Mouse (Mus musculus) hindbrain, embryonic 12.5 days (tissue): ENCODE measurements around the gene Gm37240. TPM values are rescaled to one million over a fixed set of nuclear protein-coding genes. Genes with fewer than 3 reads are reported as not detected.

ENCODE experiments used
- ATAC-seq: fragments of 200-750 bp; cut with Nextera tagmentation; 2 replicates; pipeline ENCODE4 v1.8.0; 2017; ENCODE audit warnings: moderate TSS enrichment; ENCODE audit not compliant: low FRiP score
- H3K27ac ChIP-seq: fragments of 300-500 bp; sonication (generic); 2 replicates; pipeline ENCODE4 v1.5.1; 2016; ENCODE audit warnings: mild to moderate bottlenecking
- H3K27me3 ChIP-seq: fragments of 300-500 bp; sonication (generic); 2 replicates; pipeline ENCODE4 v1.6.1; 2016; ENCODE audit warnings: mild to moderate bottlenecking
- H3K36me3 ChIP-seq: fragments of 300-500 bp; sonication (generic); 2 replicates; pipeline ENCODE4 v1.6.1; 2016; ENCODE audit warnings: mild to moderate bottlenecking
- H3K4me1 ChIP-seq: fragments of 300-500 bp; sonication (generic); 2 replicates; pipeline ENCODE4 v1.6.1; 2016
- H3K4me2 ChIP-seq: fragments of 300-500 bp; sonication (generic); replicated peaks from 2 replicates; pipeline ENCODE4 v1.6.1; 2016; ENCODE audit warnings: mild to moderate bottlenecking
- H3K4me3 ChIP-seq: fragments of 300-500 bp; sonication (generic); 2 replicates; pipeline ENCODE4 v1.5.1; 2016; ENCODE audit warnings: mild to moderate bottlenecking
- H3K9ac ChIP-seq: fragments of 300-500 bp; sonication (generic); 2 replicates; pipeline ENCODE4 v1.6.1; 2016; ENCODE audit warnings: mild to moderate bottlenecking, moderate library complexity
- H3K9me3 ChIP-seq: fragments of 300-500 bp; sonication (generic); replicated peaks from 2 replicates; pipeline ENCODE4 v1.6.1; 2016; ENCODE audit warnings: mild to moderate bottlenecking
- WGBS: fragments of 180-500 bp; shearing (Covaris S2); methylation state at CpG from one replicate; pipeline ENCODE4 v1.1.7; 2016; 5-methylcytosine and 5-hydroxymethylcytosine counted together
- polyA plus RNA-seq: library from polyadenylated mRNA; unstranded; fragments of >200 nt; fragmentation: Nextera tagmentation; extraction: Ambion mirVana; gene quantifications from 2 replicates; pipeline ENCODE4 v1.2.1, GENCODE M21; 2016

Gm37240 gene
- polyA plus RNA-seq, 1 experiment from 2014 or later = 3.3 TPM

DNA sequence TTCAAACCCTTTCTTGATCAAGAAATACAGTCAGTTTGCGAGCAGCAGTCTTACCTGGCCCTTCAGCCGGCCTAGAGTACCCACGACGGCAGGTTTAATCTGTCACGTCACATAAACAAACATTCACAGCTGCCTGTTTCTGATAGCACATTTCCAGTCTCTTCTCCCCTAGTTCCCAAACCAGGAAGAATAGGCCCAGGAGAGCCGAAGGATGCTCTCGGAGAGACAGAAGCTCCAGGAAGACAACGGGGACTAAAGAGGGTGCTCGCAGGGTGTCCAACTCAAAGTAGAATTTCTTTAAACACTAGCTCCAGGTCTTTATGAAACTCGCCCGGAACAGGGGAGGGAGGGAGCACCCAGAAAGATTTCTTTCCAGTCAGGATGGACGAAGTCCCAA lies 1408.4 kb downstream of the Gm37240 start:
- Histone ChIP-seq H3K4me2 (peak overlapping the region; percentile 98), H3K4me3 (peak overlapping the region; percentile 67), H3K27ac (no peak overlapping the region), H3K9ac (peak overlapping the region; percentile 78), H3K9me3 (no peaks in the 10 kb centered on the region), H3K36me3 (no peaks in the 10 kb centered on the region), H3K27me3 (peaks cover 47% of the 10 kb centered on the region), H3K4me1 (peaks cover 26% of the 10 kb centered on the region)
- ATAC-seq = no peak
- WGBS = 2% methylated on average over 12 of the region's 12 CpGs

GRCm38 (mm10) chr3:84478195-84478594 lies 1409.1 kb downstream of the Gm37240 start:
- 6% methylated on average over 7 of the region's 7 CpGs for WGBS
- no peaks in the 10 kb centered on the region for H3K36me3 ChIP-seq
- peak overlapping the region; percentile 98 for H3K4me2 ChIP-seq
- no peak overlapping the region for H3K27ac ChIP-seq
- H3K9ac ChIP-seq = no peak overlapping the region
- H3K27me3 ChIP-seq = peaks cover 47% of the 10 kb centered on the region
- no peaks in the 10 kb centered on the region for H3K9me3 ChIP-seq
- H3K4me3 ChIP-seq = 0 out of 2 replicates have a peak overlapping the region, but pooled peaks have one; percentile 67
- ATAC-seq = no peak
- peaks cover 30% of the 10 kb centered on the region for H3K4me1 ChIP-seq

DNA sequence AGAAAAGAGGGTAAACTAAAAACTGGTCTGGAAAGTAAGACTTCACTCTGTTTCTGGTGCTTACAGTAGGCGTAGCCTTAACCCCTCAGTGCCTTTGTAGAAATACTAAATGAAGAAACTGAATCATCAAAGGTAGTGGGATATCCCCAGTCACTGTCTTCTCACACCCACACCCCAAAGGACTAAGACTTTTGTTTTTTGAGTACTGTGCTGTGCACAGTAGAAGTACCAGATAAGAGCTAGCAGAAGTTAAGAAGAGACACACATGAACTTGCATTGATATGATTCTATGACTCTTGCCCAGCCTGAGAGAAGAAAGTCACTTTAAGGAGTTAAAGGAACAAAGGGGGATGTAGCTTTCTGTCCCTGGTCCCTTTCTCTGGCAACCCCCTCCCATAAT lies 1409.8 kb downstream of the Gm37240 start:
- no peak overlapping the region for H3K27ac ChIP-seq
- H3K9me3 ChIP-seq = no peaks in the 10 kb centered on the region
- peaks cover 46% of the 10 kb centered on the region for H3K27me3 ChIP-seq
- no peak overlapping the region for H3K4me2 ChIP-seq
- 94% methylated on average over 1 of the region's 1 CpGs for WGBS
- H3K4me3 ChIP-seq = no peak overlapping the region
- no peak for ATAC-seq
- H3K36me3 ChIP-seq = no peaks in the 10 kb centered on the region
- peaks cover 30% of the 10 kb centered on the region for H3K4me1 ChIP-seq
- no peak overlapping the region for H3K9ac ChIP-seq

DNA sequence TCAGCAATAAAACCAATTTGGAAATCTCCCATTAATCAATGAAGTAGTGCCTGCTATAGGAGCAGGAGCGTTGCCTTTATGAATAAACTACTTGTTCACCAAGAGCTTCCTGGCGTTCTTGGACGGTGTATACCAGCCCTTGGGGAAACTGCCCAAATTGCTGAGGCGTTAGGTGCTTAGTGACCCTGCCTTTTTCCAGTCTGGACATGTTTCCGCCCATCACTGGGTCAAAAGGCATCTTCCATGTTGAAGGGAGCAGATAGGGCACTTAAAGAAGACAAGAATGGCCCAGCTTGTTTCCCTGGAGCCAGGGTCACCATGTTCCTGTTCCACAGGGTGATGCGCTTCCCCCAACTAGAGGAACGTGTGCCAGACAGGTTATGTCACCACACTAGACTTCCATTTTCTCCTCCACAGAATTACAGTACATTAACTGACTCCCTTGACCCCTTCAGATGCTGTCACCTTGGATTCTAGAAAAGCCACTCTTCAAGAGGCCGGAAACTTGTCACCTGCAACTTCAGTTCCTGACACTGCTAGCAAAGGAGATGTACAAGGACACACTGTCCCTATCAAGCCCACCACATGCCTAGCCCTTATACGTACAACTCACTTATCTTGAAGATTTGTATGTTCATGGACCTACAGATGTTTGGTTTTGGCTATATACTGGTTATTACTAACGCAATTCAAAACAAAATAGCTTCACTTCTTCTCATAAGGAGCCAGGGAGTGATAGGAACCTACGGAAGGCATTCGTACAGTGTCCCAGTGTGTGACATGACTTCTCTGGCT lies 1412.1 kb downstream of the Gm37240 start:
- no peak overlapping the region for H3K4me2 ChIP-seq
- H3K27me3 ChIP-seq = peaks cover 34% of the 10 kb centered on the region
- H3K4me1 ChIP-seq = peaks cover 26% of the 10 kb centered on the region
- no peak overlapping the region for H3K9ac ChIP-seq
- H3K9me3 ChIP-seq = no peaks in the 10 kb centered on the region
- 90% methylated on average over 12 of the region's 12 CpGs for WGBS
- no peak overlapping the region for H3K27ac ChIP-seq
- no peak overlapping the region for H3K4me3 ChIP-seq
- H3K36me3 ChIP-seq = no peaks in the 10 kb centered on the region
- ATAC-seq = no peak

GRCm38 (mm10) chr3:84474398-84474797 lies 1412.9 kb downstream of the Gm37240 start:
- Histone ChIP-seq H3K27ac (no peak overlapping the region), H3K4me2 (no peak overlapping the region), H3K27me3 (peaks cover 31% of the 10 kb centered on the region), H3K4me3 (no peak overlapping the region), H3K9me3 (no peaks in the 10 kb centered on the region), H3K4me1 (peaks cover 19% of the 10 kb centered on the region), H3K36me3 (no peaks in the 10 kb centered on the region), H3K9ac (no peak overlapping the region)
- ATAC-seq = no peak
- 92% methylated on average over 6 of the region's 6 CpGs for WGBS

- Histone ChIP-seq H3K36me3 (no peaks in the 10 kb centered on the region), H3K4me1 (peaks cover 5% of the 10 kb centered on the region; the same call in 1 of the 2 replicates), H3K27ac (no peak overlapping the region), H3K27me3 (peaks cover 18% of the 10 kb centered on the region), H3K9ac (no peak overlapping the region), H3K4me3 (no peak overlapping the region), H3K4me2 (no peak overlapping the region), H3K9me3 (no peaks in the 10 kb centered on the region)
- ATAC-seq = no peak
- 78% methylated on average over 5 of the region's 5 CpGs for WGBS
Measured at GRCm38 (mm10) chr3:84472955-84473354, 1414.4 kb downstream of the Gm37240 start.

- peaks cover 13% of the 10 kb centered on the region for H3K27me3 ChIP-seq
- 56% methylated on average over 3 of the region's 3 CpGs for WGBS
- no peaks in the 10 kb centered on the region for H3K9me3 ChIP-seq
- ATAC-seq = no peak
- no peak overlapping the region for H3K9ac ChIP-seq
- no peak overlapping the region for H3K4me2 ChIP-seq
- no peak overlapping the region for H3K27ac ChIP-seq
- H3K4me3 ChIP-seq = no peak overlapping the region
- H3K36me3 ChIP-seq = no peaks in the 10 kb centered on the region
- H3K4me1 ChIP-seq = 0 out of 2 replicates have a peak, but pooled peaks cover 4% of the 10 kb centered on the region
Measured at GRCm38 (mm10) chr3:84472527-84472926, 1414.8 kb downstream of the Gm37240 start.

GRCm38 (mm10) chr3:84471146-84471545 lies 1416.2 kb downstream of the Gm37240 start:
- H3K9me3 ChIP-seq = no peaks in the 10 kb centered on the region
- H3K9ac ChIP-seq = no peak overlapping the region
- no peak overlapping the region for H3K4me3 ChIP-seq
- ATAC-seq = no peak
- no peak overlapping the region for H3K27ac ChIP-seq
- H3K36me3 ChIP-seq = no peaks in the 10 kb centered on the region
- WGBS = 85% methylated on average over 4 of the region's 4 CpGs
- 0 out of 2 replicates have a peak, but pooled peaks cover 4% of the 10 kb centered on the region for H3K4me1 ChIP-seq
- H3K27me3 ChIP-seq = 0 out of 2 replicates have a peak, but pooled peaks cover 5% of the 10 kb centered on the region
- no peak overlapping the region for H3K4me2 ChIP-seq

DNA sequence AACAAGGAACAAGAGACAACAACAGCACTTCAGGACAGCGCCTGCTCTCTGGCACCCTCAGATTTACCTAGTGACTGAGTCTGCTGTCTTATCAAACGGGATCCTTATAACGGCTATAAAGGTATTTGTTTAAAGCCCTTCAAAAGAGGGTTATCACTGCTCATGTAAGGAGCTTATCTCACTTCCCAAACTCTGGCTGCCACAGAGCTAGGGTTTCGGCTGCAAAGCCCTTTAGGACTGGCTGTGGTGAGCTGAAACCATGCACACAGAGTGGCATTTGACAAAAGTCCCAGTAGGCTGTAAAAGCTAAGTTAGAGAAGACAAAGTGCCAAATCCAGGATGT lies 1419.2 kb downstream of the Gm37240 start:
- ATAC-seq = no peak
- H3K9me3 ChIP-seq = no peaks in the 10 kb centered on the region
- H3K27ac ChIP-seq = no peak overlapping the region
- H3K27me3 ChIP-seq = no peaks in the 10 kb centered on the region
- WGBS = 52% methylated on average over 4 of the region's 4 CpGs
- H3K4me2 ChIP-seq = no peak overlapping the region
- no peak overlapping the region for H3K9ac ChIP-seq
- no peaks in the 10 kb centered on the region for H3K36me3 ChIP-seq
- no peaks in the 10 kb centered on the region for H3K4me1 ChIP-seq
- H3K4me3 ChIP-seq = no peak overlapping the region

DNA sequence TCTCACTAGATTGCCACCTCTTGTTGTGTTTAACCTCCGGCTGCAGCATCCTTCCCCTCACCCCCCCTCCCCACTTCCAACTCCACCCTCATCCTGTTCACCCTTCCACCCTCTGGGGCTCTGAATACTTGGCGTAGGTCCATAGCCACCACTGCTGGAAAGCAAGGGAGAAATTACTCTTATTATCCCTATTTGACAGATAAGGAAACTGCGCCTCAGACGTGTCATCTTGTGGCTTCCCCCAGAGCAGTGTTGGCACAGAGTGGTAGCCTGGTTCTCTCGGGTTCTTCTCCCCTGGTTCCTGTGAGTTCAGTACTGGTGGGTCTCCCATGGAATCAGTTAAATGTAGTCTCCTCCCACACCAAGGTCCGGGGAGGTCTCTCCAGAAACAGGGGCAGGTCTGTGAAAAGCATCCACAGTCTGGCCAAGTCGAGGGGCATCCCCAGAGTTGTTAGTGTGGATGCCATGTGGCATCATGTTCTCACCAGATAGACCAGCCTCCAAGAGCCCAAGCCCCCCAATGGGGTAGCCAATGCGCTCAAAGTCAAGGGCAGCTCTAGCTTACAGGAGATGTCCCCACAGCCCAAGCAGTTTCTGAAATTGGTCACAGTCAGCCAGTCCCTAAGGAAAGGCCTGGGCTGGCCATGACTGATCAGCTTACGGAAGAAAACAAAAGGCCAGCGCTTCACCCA lies 1419.8 kb downstream of the Gm37240 start:
- no peaks in the 10 kb centered on the region for H3K27me3 ChIP-seq
- WGBS = 68% methylated on average over 10 of the region's 10 CpGs
- H3K4me3 ChIP-seq = no peak overlapping the region
- H3K9me3 ChIP-seq = no peaks in the 10 kb centered on the region
- H3K4me2 ChIP-seq = no peak overlapping the region
- no peak overlapping the region for H3K9ac ChIP-seq
- no peak for ATAC-seq
- no peak overlapping the region for H3K27ac ChIP-seq
- H3K36me3 ChIP-seq = no peaks in the 10 kb centered on the region
- H3K4me1 ChIP-seq = no peaks in the 10 kb centered on the region

GRCm38 (mm10) chr3:84465822-84466500 lies 1421.4 kb downstream of the Gm37240 start:
- H3K27me3 ChIP-seq = no peaks in the 10 kb centered on the region
- H3K4me1 ChIP-seq = peaks cover 11% of the 10 kb centered on the region
- 82% methylated on average over 6 of the region's 6 CpGs for WGBS
- H3K9me3 ChIP-seq = no peaks in the 10 kb centered on the region
- no peak overlapping the region for H3K9ac ChIP-seq
- H3K4me3 ChIP-seq = no peak overlapping the region
- H3K27ac ChIP-seq = no peak overlapping the region
- no peaks in the 10 kb centered on the region for H3K36me3 ChIP-seq
- no peak overlapping the region for H3K4me2 ChIP-seq
- ATAC-seq = no peak

- WGBS = 60% methylated on average over 1 of the region's 4 CpGs
- Histone ChIP-seq H3K4me2 (no peak overlapping the region), H3K9me3 (no peaks in the 10 kb centered on the region), H3K4me1 (peaks cover 18% of the 10 kb centered on the region), H3K27me3 (peaks cover 4% of the 10 kb centered on the region; the same call in 1 of the 2 replicates), H3K27ac (peak overlapping the region; percentile 30; the same call in 1 of the 2 replicates), H3K36me3 (no peaks in the 10 kb centered on the region), H3K9ac (no peak overlapping the region), H3K4me3 (no peak overlapping the region)
- ATAC-seq = no peak
Measured at GRCm38 (mm10) chr3:84461687-84462086, 1425.6 kb downstream of the Gm37240 start.
